ENCODE assay signal across 12 mouse cellular contexts in the genomic region with DNA sequence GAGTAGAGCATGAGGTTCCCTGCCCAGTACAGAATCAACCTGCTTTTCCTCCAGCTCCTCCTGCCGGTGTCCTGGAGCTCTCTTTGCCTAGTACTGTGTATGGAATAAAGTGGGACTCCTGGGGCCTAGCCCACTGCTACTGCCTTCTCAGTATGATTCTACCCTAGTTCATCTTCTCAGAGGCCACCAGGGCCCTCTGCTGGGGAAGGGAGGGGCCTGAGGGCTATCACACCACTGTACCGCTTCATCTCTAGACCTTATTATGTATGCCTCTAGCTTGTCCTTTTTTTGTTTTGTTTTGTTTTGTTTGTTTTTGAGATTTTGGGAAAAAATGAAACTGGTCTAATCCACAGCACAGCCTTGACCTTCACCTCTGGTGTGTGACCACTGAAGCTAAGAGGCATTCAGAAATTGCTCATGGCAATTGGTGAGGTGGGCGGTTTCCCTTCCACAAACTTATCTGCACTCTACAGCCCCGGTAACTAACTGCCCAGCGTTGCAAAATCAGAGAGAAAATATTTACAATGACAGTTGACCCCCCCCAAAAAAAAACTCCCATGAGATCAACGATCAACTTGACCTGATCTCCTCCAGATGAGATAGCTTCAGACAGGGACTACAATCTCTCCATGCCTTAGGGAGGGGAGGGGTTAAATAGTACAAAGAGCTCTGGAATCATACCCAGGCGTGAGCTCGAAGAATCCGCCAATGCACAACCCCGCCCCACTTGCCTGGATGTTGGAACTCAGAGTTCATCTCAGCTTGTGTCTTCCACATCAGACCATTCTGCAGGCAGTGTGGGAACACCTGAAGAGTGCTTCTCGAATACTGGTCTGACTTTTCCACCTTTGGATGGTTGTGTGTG.
DNase-seq lines count a peak whose midpoint lies in the region; ATAC-seq and TF ChIP-seq lines count a peak whose summit lies in the region.
"Had no signal": no experiment of that assay in that cellular context is flagged by ENCODE, and none has a peak within 500 bp of the region (broad histone marks: within the 10 kb centered on the region; RNA-seq: fewer than 3 reads in every experiment).

No protein-coding gene starts in this region.

- H3K9ac ChIP-seq in liver, embryonic 16.5 days (ENCODE audit: low read depth, low read length) = no peak overlapping the region
- H3K9ac ChIP-seq: hindbrain, embryonic 13.5 days; limb, embryonic 15.5 days had no signal

- intact Hi-C loops in gastrocnemius, adult 2 months (cut with DNase I) = no loop called here

- no peak for DNase-seq in gastrocnemius, adult 2 months
- DNase-seq in gastrocnemius, postnatal 10 days = no peak
- peak; percentile 24 for DNase-seq in A20 (ENCODE audit: low read depth, low spot score)
- no peak for DNase-seq in right cerebral cortex, postnatal 4 days
- DNase-seq in adrenal gland, adult (ENCODE audit: inconsistent age in 2 of 2, low spot score in 1 of 2) = no peak
- DNase-seq in cerebellum, adult 11 months = no peak
- DNase-seq: cerebellum, adult 11-12 months had no signal

- no peaks in the 10 kb centered on the region for H3K9me3 ChIP-seq in liver, embryonic 16.5 days (replicated peaks; ENCODE audit: control insufficient read depth, low read length)
- H3K9me3 ChIP-seq: hindbrain, embryonic 13.5 days; limb, embryonic 15.5 days had no signal

- H3K4me1 ChIP-seq in liver, embryonic 16.5 days (ENCODE audit: control insufficient read depth, low read depth, low read length) = peaks cover 30% of the 10 kb centered on the region
- H3K4me1 ChIP-seq: hindbrain, embryonic 13.5 days; limb, embryonic 15.5 days had no signal

- no peaks in the 10 kb centered on the region for H3K36me3 ChIP-seq in liver, embryonic 16.5 days (ENCODE audit: control insufficient read depth, insufficient read depth)
- H3K36me3 ChIP-seq: hindbrain, embryonic 13.5 days; limb, embryonic 15.5 days had no signal

- WGBS in liver, embryonic 16.5 days (ENCODE audit: insufficient replicate concordance) = 24% methylated on average over 11 of the region's 11 CpGs

- peak; percentile 50; the same call in 1 of the 2 replicates for ATAC-seq in erythroid progenitor cell, adult 5-6 weeks (replicated peaks; ENCODE audit: low FRiP score, poor library complexity, severe bottlenecking)
- ATAC-seq in liver, embryonic 16.5 days (ENCODE audit: low read depth) = peak; percentile 73
- ATAC-seq: activated CD4-positive, CD25-positive, alpha-beta regulatory T cell, adult 4 months had no signal

- no peak overlapping the region for H3K27ac ChIP-seq in gastrocnemius, adult 2 months
- H3K27ac ChIP-seq in liver, embryonic 16.5 days (ENCODE audit: low read length) = peak overlapping the region; percentile 3
- H3K27ac ChIP-seq: hindbrain, embryonic 13.5 days; limb, embryonic 15.5 days had no signal

- H3K4me3 ChIP-seq in gastrocnemius, adult 2 months = no peak overlapping the region
- no peak overlapping the region for H3K4me3 ChIP-seq in liver, embryonic 16.5 days (ENCODE audit: low read depth, low read length)
- H3K4me3 ChIP-seq: hindbrain, embryonic 13.5 days; limb, embryonic 15.5 days had no signal

- TF ChIP-seq CTCF in gastrocnemius, adult 2 months (IDR thresholded peaks at IDR 0.05) = peak; percentile 31; the same call in 1 of the 2 replicates

- H3K27me3 ChIP-seq in liver, embryonic 16.5 days (ENCODE audit: control insufficient read depth, insufficient read depth, low read depth, low read length) = no peaks in the 10 kb centered on the region
- H3K27me3 ChIP-seq: hindbrain, embryonic 13.5 days; limb, embryonic 15.5 days had no signal

- H3K4me2 ChIP-seq in liver, embryonic 16.5 days (ENCODE audit: low read depth, low read length) = no peak overlapping the region; the same call in 1 of the 2 replicates
- H3K4me2 ChIP-seq: hindbrain, embryonic 13.5 days; limb, embryonic 15.5 days had no signal
